Mouse (Mus musculus) liver, postnatal 0 days (tissue): ENCODE measurements at regions not wholly inside any gene's neighbourhood (a gene's known extent, or its start where the extent isn't known, plus 50 kb on each side); places are given as distances from the start of the nearest gene placed in this dataset.

Experiments
- ATAC-seq: fragments of 200-750 bp; cut with Nextera tagmentation; 2 replicates; pipeline ENCODE4 v1.8.0; 2017; ENCODE audit warnings: mild to moderate bottlenecking, moderate library complexity
- DNase-seq: peaks from one replicate; pipeline ENCODE4 v3.0.0-alpha.2; 2016
- H3K27ac ChIP-seq: fragments of 300-500 bp; sonication (generic); 2 replicates; pipeline ENCODE4 v1.5.1; 2014; ENCODE audit warnings: antibody characterized with exemption, moderate library complexity, mild to moderate bottlenecking, low read depth
- H3K27me3 ChIP-seq: fragments of 300-500 bp; sonication (generic); 2 replicates; pipeline ENCODE4 v1.6.1; 2014; ENCODE audit warnings: low read length, control low read depth, mixed read lengths; ENCODE audit not compliant: insufficient read depth
- H3K36me3 ChIP-seq: fragments of 300-500 bp; sonication (generic); replicated peaks from 2 replicates; pipeline ENCODE4 v1.6.1; 2014; ENCODE audit warnings: mild to moderate bottlenecking, control low read depth, low read length, moderate library complexity, mixed read lengths; ENCODE audit not compliant: insufficient read depth
- H3K4me1 ChIP-seq: fragments of 300-500 bp; sonication (generic); 2 replicates; pipeline ENCODE4 v1.6.1; 2014; ENCODE audit warnings: antibody characterized with exemption, mild to moderate bottlenecking, control low read depth; ENCODE audit not compliant: insufficient read depth
- H3K4me2 ChIP-seq: fragments of 300-500 bp; sonication (generic); 2 replicates; pipeline ENCODE4 v1.6.1; 2014; ENCODE audit warnings: low read depth, mild to moderate bottlenecking, low read length, moderate library complexity, mixed read lengths
- H3K4me3 ChIP-seq: fragments of 300-500 bp; sonication (generic); 2 replicates; pipeline ENCODE4 v1.5.1; 2014; ENCODE audit warnings: low read depth, low read length
- H3K9ac ChIP-seq: fragments of 300-500 bp; sonication (generic); replicated peaks from 2 replicates; pipeline ENCODE4 v1.6.1; 2014; ENCODE audit warnings: mild to moderate bottlenecking, moderate library complexity
- H3K9me3 ChIP-seq: fragments of 300-500 bp; sonication (generic); 2 replicates; pipeline ENCODE4 v1.6.1; 2016; ENCODE audit warnings: mild to moderate bottlenecking, control low read depth, low read length, mixed read lengths
- CTCF ChIP-seq: sonication (generic); IDR thresholded peaks from 2 replicates; pipeline ENCODE4 v1.5.1; 2016; ENCODE audit warnings: antibody characterized with exemption, low read depth
- EP300 ChIP-seq: IDR thresholded peaks from 2 replicates; pipeline ENCODE4 v1.6.1; 2016; ENCODE audit warnings: antibody characterized with exemption, low read depth, mild to moderate bottlenecking
- WGBS: fragments of 180-500 bp; shearing (Covaris S2); extraction: QIAGEN DNeasy Blood & Tissue Kit; methylation state at CpG from one replicate; pipeline ENCODE4 v1.1.7; 2014; ENCODE audit not compliant: insufficient replicate concordance; 5-methylcytosine and 5-hydroxymethylcytosine counted together

DNA sequence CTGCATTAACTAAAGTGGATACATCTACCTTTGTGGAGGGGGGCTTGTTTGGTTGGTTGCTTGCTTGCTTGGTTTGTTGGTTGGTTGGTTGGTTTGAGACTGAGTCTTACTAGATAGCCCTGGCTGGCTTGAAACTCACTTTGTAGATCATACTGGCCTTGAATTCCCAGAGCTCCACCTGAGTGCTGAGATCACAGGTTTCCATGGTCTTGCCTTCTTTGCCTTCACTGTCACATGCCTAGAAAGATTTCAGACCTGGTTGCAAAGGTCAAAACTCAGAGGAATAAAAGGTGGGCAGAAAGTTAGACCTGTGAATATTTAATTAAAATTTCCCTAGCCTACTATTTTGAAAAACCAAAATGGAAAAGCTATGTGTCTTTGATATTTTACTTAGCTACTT lies 375.5 kb downstream of the Tns1 start:
- Histone ChIP-seq H3K27me3 (no peaks in the 10 kb centered on the region), H3K4me3 (no peak overlapping the region), H3K36me3 (no peaks in the 10 kb centered on the region), H3K27ac (no peak overlapping the region), H3K9ac (no peak overlapping the region), H3K4me1 (no peaks in the 10 kb centered on the region), H3K9me3 (no peaks in the 10 kb centered on the region), H3K4me2 (no peak overlapping the region)
- DNase-seq = no peak
- no peak for TF ChIP-seq CTCF
- TF ChIP-seq EP300 = no peak
- no peak for ATAC-seq

DNA sequence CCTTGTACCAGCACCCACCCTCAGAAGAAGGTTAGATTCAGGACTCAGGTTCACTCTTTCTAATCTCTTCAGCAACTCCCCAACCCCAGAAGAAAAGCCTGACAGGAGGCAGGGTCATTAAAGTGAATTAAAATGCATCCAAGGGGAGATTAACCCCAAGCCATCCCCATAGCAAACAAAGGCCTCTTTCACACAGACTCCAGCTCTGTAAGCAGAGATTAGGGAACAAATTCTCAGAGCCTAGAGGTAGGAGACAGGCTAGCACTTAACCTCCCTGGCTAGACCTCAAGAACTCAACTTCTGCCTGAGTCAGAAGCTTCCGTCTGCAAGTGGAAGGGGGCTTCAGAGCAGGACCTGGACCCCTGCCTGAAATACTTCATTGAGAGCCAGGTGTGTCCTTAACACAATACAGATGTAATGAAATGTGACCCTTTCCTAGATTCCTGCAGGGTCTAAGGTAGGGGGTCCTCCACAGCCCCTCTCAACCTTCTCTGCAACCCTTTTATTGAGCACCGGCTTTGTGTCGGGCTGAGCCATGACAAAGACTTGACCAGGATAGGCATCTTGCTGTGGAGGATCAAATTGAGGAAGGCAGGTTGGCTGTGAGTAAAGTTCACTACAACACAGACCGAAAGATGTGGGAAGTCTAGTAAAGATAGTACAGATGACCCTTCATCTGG lies 379.6 kb downstream of the Tns1 start:
- H3K9me3 ChIP-seq = no peaks in the 10 kb centered on the region
- no peak overlapping the region for H3K4me3 ChIP-seq
- H3K4me2 ChIP-seq = no peak overlapping the region
- H3K4me1 ChIP-seq = no peaks in the 10 kb centered on the region
- H3K9ac ChIP-seq = no peak overlapping the region
- ATAC-seq = no peak
- H3K27ac ChIP-seq = no peak overlapping the region
- 77% methylated on average over 4 of the region's 4 CpGs for WGBS
- H3K27me3 ChIP-seq = no peaks in the 10 kb centered on the region
- TF ChIP-seq EP300 = no peak
- TF ChIP-seq CTCF = no peak
- DNase-seq = no peak
- H3K36me3 ChIP-seq = no peaks in the 10 kb centered on the region

DNA sequence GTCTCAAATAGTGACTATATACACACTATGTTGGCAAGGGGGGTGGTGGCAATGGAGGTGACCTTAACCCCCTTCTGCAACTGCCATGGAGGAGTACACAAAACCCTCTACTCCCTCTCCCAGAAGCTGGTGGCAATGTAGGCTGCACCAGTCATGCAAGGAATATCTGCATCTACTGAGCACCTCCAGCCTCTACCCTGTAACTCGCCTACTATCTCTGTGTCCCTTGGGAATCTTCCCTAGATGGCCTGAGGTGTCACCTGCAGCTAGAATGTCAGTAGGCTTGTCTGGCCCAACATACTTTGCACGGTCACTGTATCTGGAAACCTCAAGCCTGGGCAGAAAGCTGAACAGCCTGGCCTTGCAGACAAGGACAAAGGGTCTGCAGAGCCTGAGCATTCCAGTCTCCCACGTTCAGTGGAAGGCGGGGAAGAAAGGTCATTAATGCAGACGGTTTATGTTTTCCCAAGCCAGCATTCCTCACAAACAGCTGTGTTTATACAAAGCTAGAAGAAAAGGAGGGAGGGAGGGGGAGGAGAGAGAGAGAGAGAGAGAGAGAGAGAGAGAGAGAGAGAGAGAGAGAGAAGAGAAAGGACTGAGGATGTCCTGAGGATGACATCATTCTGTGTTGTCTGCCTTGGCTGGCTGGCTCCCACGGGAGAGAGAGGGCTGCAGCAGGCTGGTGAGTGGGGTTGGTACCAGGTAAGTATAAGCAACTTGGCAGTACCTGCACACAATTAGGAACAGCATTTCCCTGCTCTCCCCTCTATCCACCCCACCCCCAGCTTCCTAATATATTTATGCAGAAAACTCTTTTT lies 380.3 kb downstream of the Tns1 start:
- H3K4me1 ChIP-seq = no peaks in the 10 kb centered on the region
- H3K27ac ChIP-seq = no peak overlapping the region
- no peak for TF ChIP-seq EP300
- TF ChIP-seq CTCF = no peak
- H3K36me3 ChIP-seq = no peaks in the 10 kb centered on the region
- H3K9ac ChIP-seq = no peak overlapping the region
- H3K4me3 ChIP-seq = no peak overlapping the region
- DNase-seq (no peak), ATAC-seq (no peak)
- no peaks in the 10 kb centered on the region for H3K9me3 ChIP-seq
- no peak overlapping the region for H3K4me2 ChIP-seq
- no peaks in the 10 kb centered on the region for H3K27me3 ChIP-seq
- WGBS = 16% methylated on average over 6 of the region's 6 CpGs

DNA sequence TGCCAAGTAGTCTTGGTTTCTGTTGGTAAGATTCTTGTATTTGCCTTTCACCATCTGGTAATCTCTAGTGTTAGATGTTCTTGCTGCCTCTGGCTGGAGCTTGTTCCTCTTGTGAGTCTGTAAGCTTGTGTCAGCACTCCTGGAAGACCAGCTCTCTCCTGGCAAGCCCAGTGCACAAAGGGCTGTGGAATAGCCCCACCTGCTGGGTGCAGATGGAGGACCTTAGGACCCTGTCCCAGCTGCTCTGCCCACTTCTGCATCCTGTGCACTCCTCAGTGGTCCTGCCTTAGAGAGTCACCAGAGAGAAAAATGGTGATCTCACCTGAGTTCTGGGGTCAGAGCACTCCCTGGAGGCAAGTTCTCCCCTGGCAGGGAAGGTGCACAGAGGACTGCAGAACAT lies 387.2 kb downstream of the Tns1 start:
- Histone ChIP-seq H3K4me3 (no peak overlapping the region), H3K4me2 (no peak overlapping the region), H3K4me1 (no peaks in the 10 kb centered on the region), H3K27ac (no peak overlapping the region), H3K27me3 (no peaks in the 10 kb centered on the region), H3K36me3 (no peaks in the 10 kb centered on the region), H3K9me3 (no peaks in the 10 kb centered on the region), H3K9ac (no peak overlapping the region)
- TF ChIP-seq CTCF = peak; percentile 46
- no peak for TF ChIP-seq EP300
- peak; percentile 26 for DNase-seq
- no peak for ATAC-seq

DNA sequence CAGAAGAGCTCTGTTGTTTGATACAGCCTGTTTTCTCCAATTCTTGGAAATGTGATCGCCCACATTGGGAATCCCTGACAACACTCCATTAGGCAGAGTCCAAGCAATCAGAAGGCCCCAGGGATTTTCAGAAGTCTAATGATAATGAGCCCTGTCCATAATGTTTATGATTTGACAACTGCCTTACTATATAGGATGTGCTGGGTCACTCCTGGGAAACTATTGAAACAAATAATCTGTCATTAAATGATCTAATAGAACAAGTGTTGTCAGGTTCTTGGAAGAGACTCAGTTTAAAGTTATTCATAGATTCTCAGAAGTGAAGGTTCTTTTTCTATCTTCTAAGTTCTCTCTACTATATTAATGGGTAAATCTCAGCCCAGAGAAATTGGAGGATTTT lies 395.9 kb downstream of the Tns1 start:
- Histone ChIP-seq H3K4me1 (no peaks in the 10 kb centered on the region), H3K36me3 (no peaks in the 10 kb centered on the region), H3K9me3 (no peaks in the 10 kb centered on the region), H3K9ac (no peak overlapping the region), H3K4me3 (no peak overlapping the region), H3K4me2 (no peak overlapping the region), H3K27ac (no peak overlapping the region), H3K27me3 (no peaks in the 10 kb centered on the region)
- no peak for ATAC-seq
- DNase-seq = no peak
- TF ChIP-seq EP300 (no peak), CTCF (no peak)
- WGBS = 81% methylated on average over 1 of the region's 1 CpGs

DNA sequence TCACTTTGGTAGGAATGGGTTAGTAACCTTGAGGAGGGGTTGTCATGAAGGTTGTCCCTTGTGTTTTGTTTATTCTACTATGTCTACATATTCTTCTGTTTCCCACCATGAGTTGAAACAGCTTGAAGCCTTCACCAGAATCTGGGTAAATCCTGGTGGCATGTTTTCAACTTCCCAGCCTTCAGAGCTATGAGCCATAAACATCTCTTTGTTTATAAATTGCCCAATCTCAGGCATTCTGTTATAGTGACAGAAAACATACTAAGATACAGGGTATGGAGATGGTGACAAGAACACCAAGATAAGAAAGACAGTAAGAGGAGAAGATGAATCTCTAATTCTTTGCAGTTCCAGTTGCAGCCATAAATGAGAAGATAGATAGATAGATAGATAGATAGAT lies 396.5 kb downstream of the Tns1 start:
- Histone ChIP-seq H3K27ac (no peak overlapping the region), H3K9ac (no peak overlapping the region), H3K9me3 (no peaks in the 10 kb centered on the region), H3K36me3 (no peaks in the 10 kb centered on the region), H3K4me1 (no peaks in the 10 kb centered on the region), H3K27me3 (no peaks in the 10 kb centered on the region), H3K4me2 (no peak overlapping the region), H3K4me3 (no peak overlapping the region)
- DNase-seq = no peak
- no peak for TF ChIP-seq CTCF
- no peak for TF ChIP-seq EP300
- no peak for ATAC-seq

DNA sequence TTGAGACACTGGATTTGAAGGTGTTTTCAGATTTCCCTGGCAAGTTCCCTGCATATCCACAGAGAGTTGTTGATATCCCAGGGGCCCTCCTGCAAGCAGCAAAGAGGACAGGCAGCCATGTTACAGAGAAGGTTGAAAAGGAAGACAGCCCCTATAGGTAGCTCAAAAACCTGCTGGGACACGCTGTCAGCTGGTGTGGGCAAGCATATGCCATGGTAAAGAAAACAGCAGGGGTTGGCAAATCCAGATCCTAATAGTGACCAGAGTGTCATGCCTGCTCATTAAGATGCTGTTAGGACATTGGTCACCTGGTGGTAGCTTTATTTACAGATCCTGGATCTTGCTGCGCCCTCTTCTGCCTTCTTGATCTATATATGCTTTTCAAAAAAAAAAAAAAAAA lies 397.6 kb downstream of the Tns1 start:
- H3K27ac ChIP-seq = no peak overlapping the region
- 74% methylated on average over 2 of the region's 2 CpGs for WGBS
- no peaks in the 10 kb centered on the region for H3K4me1 ChIP-seq
- no peak for DNase-seq
- TF ChIP-seq CTCF = no peak
- TF ChIP-seq EP300 = no peak
- H3K27me3 ChIP-seq = no peaks in the 10 kb centered on the region
- no peak for ATAC-seq
- H3K36me3 ChIP-seq = no peaks in the 10 kb centered on the region
- no peak overlapping the region for H3K4me3 ChIP-seq
- H3K9me3 ChIP-seq = no peaks in the 10 kb centered on the region
- H3K4me2 ChIP-seq = no peak overlapping the region
- H3K9ac ChIP-seq = no peak overlapping the region
